In genomic region chr4:137569873-137570272, GRCm38 (mm10) we compare ENCODE assay signal across 30 mouse cellular contexts. TPM values are rescaled to one million over a fixed set of nuclear protein-coding genes. Genes with fewer than 3 reads are reported as not detected.
DNase-seq lines count a peak whose midpoint lies in the region; ATAC-seq and TF ChIP-seq lines count a peak whose summit lies in the region.
"Had no signal": no experiment of that assay in that cellular context is flagged by ENCODE, and none has a peak within 500 bp of the region (broad histone marks: within the 10 kb centered on the region; RNA-seq: fewer than 3 reads in every experiment).

No protein-coding gene starts in this region.

- DNase-seq in hindbrain, postnatal 0 days (ENCODE audit: low spot score): no peak
- DNase-seq in lung, postnatal 10 days: no peak
- DNase-seq in thymus, adult 18-20 months: no peak
- no peak for DNase-seq in gastrocnemius, postnatal 25 days
- DNase-seq: adrenal gland, postnatal 10 days; cerebellum, adult 2 months; cerebellum, postnatal 36 days; gastrocnemius, adult 2 months; kidney, adult 2 months; liver, postnatal 0 days; midbrain, embryonic 14.5 days; right cerebral cortex, postnatal 25 days; spleen, adult 18-20 months; thymus, postnatal 25 days had no signal

- 0 out of 2 replicates have a peak, but pooled peaks have one; percentile 29 for ATAC-seq in hindbrain, embryonic 12.5 days (ENCODE audit: low FRiP score)
- no peak; the same call in 1 of the 2 replicates for ATAC-seq in hindbrain, postnatal 0 days
- ATAC-seq in lung, embryonic 15.5 days (ENCODE audit: borderline replicate concordance, extremely low read depth, low FRiP score, low TSS enrichment): 0 out of 2 replicates have a peak, but pooled peaks have one; percentile 5
- ATAC-seq in embryonic facial prominence, embryonic 13.5 days (ENCODE audit: insufficient number of reproducible peaks, insufficient read depth, low FRiP score, low TSS enrichment, low read depth): no peak
- ATAC-seq: forebrain, embryonic 14.5 days; inflammation-experienced regulatory T-cells, adult 6 months; liver, postnatal 0 days had no signal

- H3K27ac ChIP-seq in hindbrain, embryonic 12.5 days: no peak overlapping the region
- no peak overlapping the region for H3K27ac ChIP-seq in hindbrain, postnatal 0 days
- no peak overlapping the region for H3K27ac ChIP-seq in lung, embryonic 15.5 days
- H3K27ac ChIP-seq in embryonic facial prominence, embryonic 13.5 days: no peak overlapping the region
- H3K27ac ChIP-seq: gastrocnemius, adult 2 months; hindbrain, embryonic 13.5 days; neural tube, embryonic 12.5 days had no signal

- H3K36me3 ChIP-seq in hindbrain, embryonic 12.5 days: peaks cover 7% of the 10 kb centered on the region; the same call in 1 of the 2 replicates
- H3K36me3 ChIP-seq in hindbrain, postnatal 0 days (ENCODE audit: insufficient read depth, low read length): no peaks in the 10 kb centered on the region
- peaks cover 39% of the 10 kb centered on the region for H3K36me3 ChIP-seq in lung, embryonic 15.5 days
- peaks cover 64% of the 10 kb centered on the region for H3K36me3 ChIP-seq in embryonic facial prominence, embryonic 13.5 days
- H3K36me3 ChIP-seq: G1E; hindbrain, embryonic 13.5 days had no signal

- no peak overlapping the region for H3K4me3 ChIP-seq in hindbrain, embryonic 12.5 days
- H3K4me3 ChIP-seq in hindbrain, postnatal 0 days (ENCODE audit: low read length): no peak overlapping the region
- H3K4me3 ChIP-seq in lung, embryonic 15.5 days: no peak overlapping the region
- H3K4me3 ChIP-seq in embryonic facial prominence, embryonic 13.5 days: no peak overlapping the region
- H3K4me3 ChIP-seq: erythroblast, embryonic 14.5 days; gastrocnemius, adult 2 months; hindbrain, embryonic 13.5 days; megakaryocyte, embryonic 14.5 days; neural tube, embryonic 12.5 days had no signal

- H3K4me1 ChIP-seq in hindbrain, embryonic 12.5 days: no peaks in the 10 kb centered on the region
- H3K4me1 ChIP-seq in hindbrain, postnatal 0 days (ENCODE audit: insufficient read depth, low read length): no peaks in the 10 kb centered on the region
- H3K4me1 ChIP-seq in lung, embryonic 15.5 days: no peaks in the 10 kb centered on the region
- H3K4me1 ChIP-seq in embryonic facial prominence, embryonic 13.5 days: peaks cover 6% of the 10 kb centered on the region
- H3K4me1 ChIP-seq: hindbrain, embryonic 13.5 days; megakaryocyte, embryonic 14.5 days; neural tube, embryonic 12.5 days had no signal

- no peaks in the 10 kb centered on the region for H3K9me3 ChIP-seq in hindbrain, embryonic 12.5 days (replicated peaks)
- no peaks in the 10 kb centered on the region for H3K9me3 ChIP-seq in hindbrain, postnatal 0 days (ENCODE audit: low read length)
- no peaks in the 10 kb centered on the region for H3K9me3 ChIP-seq in lung, embryonic 15.5 days
- H3K9me3 ChIP-seq in embryonic facial prominence, embryonic 13.5 days: no peaks in the 10 kb centered on the region
- H3K9me3 ChIP-seq: G1E; hindbrain, embryonic 13.5 days; megakaryocyte, embryonic 14.5 days; neural tube, embryonic 12.5 days had no signal

- 70% methylated on average over 9 of the region's 9 CpGs for WGBS in hindbrain, embryonic 12.5 days
- 75% methylated on average over 9 of the region's 9 CpGs for WGBS in hindbrain, postnatal 0 days
- WGBS in lung, embryonic 15.5 days: 57% methylated on average over 9 of the region's 9 CpGs
- WGBS in embryonic facial prominence, embryonic 13.5 days: 83% methylated on average over 9 of the region's 9 CpGs

- no peak for TF ChIP-seq CTCF in hindbrain, postnatal 0 days (IDR thresholded peaks at IDR 0.05; ENCODE audit: low read depth)

- H3K4me2 ChIP-seq in hindbrain, embryonic 12.5 days (replicated peaks): no peak overlapping the region
- H3K4me2 ChIP-seq in hindbrain, postnatal 0 days (ENCODE audit: low read depth, low read length): no peak overlapping the region
- no peak overlapping the region for H3K4me2 ChIP-seq in lung, embryonic 15.5 days
- H3K4me2 ChIP-seq in embryonic facial prominence, embryonic 13.5 days: no peak overlapping the region
- H3K4me2 ChIP-seq: hindbrain, embryonic 13.5 days; liver, embryonic 11.5 days; neural tube, embryonic 12.5 days had no signal

- H3K27me3 ChIP-seq in hindbrain, embryonic 12.5 days: no peaks in the 10 kb centered on the region
- H3K27me3 ChIP-seq in hindbrain, postnatal 0 days (ENCODE audit: insufficient read depth, low read length): no peaks in the 10 kb centered on the region
- H3K27me3 ChIP-seq in lung, embryonic 15.5 days: no peaks in the 10 kb centered on the region
- no peaks in the 10 kb centered on the region for H3K27me3 ChIP-seq in embryonic facial prominence, embryonic 13.5 days
- H3K27me3 ChIP-seq: hindbrain, embryonic 13.5 days; neural tube, embryonic 12.5 days had no signal

- H3K9ac ChIP-seq in hindbrain, embryonic 12.5 days: no peak overlapping the region
- H3K9ac ChIP-seq in hindbrain, postnatal 0 days (replicated peaks; ENCODE audit: low read length): no peak overlapping the region
- H3K9ac ChIP-seq in lung, embryonic 15.5 days: no peak overlapping the region
- H3K9ac ChIP-seq in embryonic facial prominence, embryonic 13.5 days: peak overlapping the region; percentile 27; the same call in 1 of the 2 replicates
- H3K9ac ChIP-seq: hindbrain, embryonic 13.5 days; liver, postnatal 0 days; neural tube, embryonic 12.5 days had no signal

RNA-seq across cellular contexts. Expression of gene Ldlrad2, which starts 4.5 kb away (rescaled TPM):
- 1.5 TPM in 1 of 2 replicates, not detected in the other for polyA plus RNA-seq in hindbrain, embryonic 12.5 days (2016; fragmentation: Nextera tagmentation; extraction: Ambion mirVana)
- total RNA-seq in hindbrain, postnatal 0 days (2014; rRNA removed): not detected in 2 replicates
- polyA plus RNA-seq in hindbrain, postnatal 0 days (2015; fragmentation: Nextera tagmentation; extraction: Ambion mirVana): 0.40 TPM in 1 of 2 replicates, not detected in the other
- polyA plus RNA-seq in lung, embryonic 15.5 days (2015; fragmentation: Nextera tagmentation; extraction: Ambion mirVana): 0.41 TPM in 1 of 2 replicates, not detected in the other
- polyA plus RNA-seq in embryonic facial prominence, embryonic 13.5 days (2015; fragmentation: Nextera tagmentation; extraction: Ambion mirVana): not detected in 2 replicates
- not detected for total RNA-seq in gastrocnemius, postnatal 25 days (2021)
- total RNA-seq: adrenal gland, postnatal 10 days; G1E; gastrocnemius, adult 2 months; layer of hippocampus, postnatal 14 days had no signal
- polyA plus RNA-seq: cerebellum, adult 2 months; erythroblast, embryonic 14.5 days; forebrain, embryonic 14.5 days; frontal cortex, adult 2 months; G1E; gonadal fat pad, adult 2 months; heart, postnatal 0 days; inflammation-experienced regulatory T-cells, adult 6 months; kidney, adult 2 months; limb, embryonic 11.5 days; liver, embryonic 11.5 days; liver, postnatal 0 days; midbrain, embryonic 14.5 days; neural tube, embryonic 12.5 days had no signal

RNA-seq across cellular contexts. Expression of gene Usp48, which starts 23.7 kb away (rescaled TPM):
- polyA plus RNA-seq in hindbrain, embryonic 12.5 days (2016; fragmentation: Nextera tagmentation; extraction: Ambion mirVana): 85.9 and 86.7 TPM in 2 replicates
- 61.8 and 63.8 TPM in 2 replicates for total RNA-seq in hindbrain, postnatal 0 days (2014; rRNA removed)
- polyA plus RNA-seq in hindbrain, postnatal 0 days (2015; fragmentation: Nextera tagmentation; extraction: Ambion mirVana): 43.9 and 45.6 TPM in 2 replicates
- polyA plus RNA-seq in lung, embryonic 15.5 days (2015; fragmentation: Nextera tagmentation; extraction: Ambion mirVana): 65.8 and 66.6 TPM in 2 replicates
- polyA plus RNA-seq in embryonic facial prominence, embryonic 13.5 days (2015; fragmentation: Nextera tagmentation; extraction: Ambion mirVana): 83.3 and 86.5 TPM in 2 replicates
- 10 to 100 TPM; 23.8 to 27.4 TPM for total RNA-seq in gastrocnemius, postnatal 25 days (2021)

Comparison
In these comparisons a context has a peak if more than half of its experiments do, and no peak if none do; other contexts are left out.
1. ATAC-seq: peak in hindbrain, embryonic 12.5 days (single experiment) and lung, embryonic 15.5 days (single experiment); none in hindbrain, postnatal 0 days (single experiment) and embryonic facial prominence, embryonic 13.5 days (single experiment).